Mouse (Mus musculus): ENCODE data around the gene Hs2st1.

Hs2st1 gene

DNA sequence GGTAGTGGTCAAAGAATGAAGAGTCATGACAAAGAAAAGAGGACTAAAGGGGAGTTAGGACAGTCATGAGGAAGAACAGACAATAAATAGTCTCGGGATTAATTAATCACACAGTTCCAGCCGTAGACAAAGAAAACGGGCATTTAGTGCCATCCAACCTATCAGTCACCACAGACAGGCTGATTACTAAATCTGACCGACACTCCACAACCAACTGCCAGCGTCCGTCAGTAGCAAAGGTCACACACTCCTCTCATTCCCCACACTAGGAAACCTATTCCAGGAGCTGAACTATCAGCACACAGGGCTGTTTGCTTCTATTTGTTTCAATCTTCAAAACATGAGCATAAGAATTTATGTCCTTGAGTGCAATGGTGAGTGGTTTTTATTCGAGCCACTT lies 16.0 kb downstream of the Hs2st1 start:
- no peak for DNase-seq (ENCODE audit: extremely low spot score, low spot score)

DNA sequence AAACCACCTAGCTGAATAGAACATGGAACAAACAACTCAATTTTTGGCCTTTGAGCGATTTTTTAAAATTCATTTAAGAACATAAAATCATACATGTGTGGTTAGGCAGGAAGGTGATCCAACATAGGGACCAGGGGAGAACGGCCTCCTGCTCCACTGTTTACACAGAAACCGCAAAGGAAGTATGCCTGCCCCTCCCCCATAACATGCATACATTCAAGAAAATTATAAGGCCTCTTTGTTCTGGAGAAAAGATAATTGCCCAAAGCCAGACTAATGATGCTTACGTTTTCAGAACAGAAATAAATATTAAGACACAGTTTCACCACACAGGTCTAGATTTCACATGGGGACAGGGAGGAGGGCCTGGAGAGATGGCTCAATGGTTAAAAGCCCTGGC lies 18.6 kb downstream of the Hs2st1 start:
- DNase-seq (ENCODE audit: extremely low spot score, low spot score), result no peak

DNA sequence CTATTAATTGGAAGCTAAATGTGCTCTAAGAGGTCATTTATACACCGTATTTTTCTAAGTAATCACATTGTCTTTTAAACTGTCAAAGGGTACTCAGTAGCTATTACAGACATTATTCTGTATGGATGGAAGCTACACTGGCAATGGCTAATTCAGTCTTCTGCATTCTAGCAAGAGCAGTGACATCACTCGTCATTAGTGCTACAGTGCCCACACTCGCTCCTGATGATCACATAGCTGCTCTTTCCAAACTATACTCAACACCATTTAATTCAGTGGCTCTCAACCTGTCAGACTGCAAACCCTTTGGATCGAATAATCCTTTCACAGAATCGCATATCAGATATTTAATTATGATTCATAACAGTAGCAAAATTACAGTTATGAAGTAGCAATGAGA lies 19.3 kb downstream of the Hs2st1 start:
- DNase-seq (ENCODE audit: extremely low spot score, low spot score), result no peak

DNA sequence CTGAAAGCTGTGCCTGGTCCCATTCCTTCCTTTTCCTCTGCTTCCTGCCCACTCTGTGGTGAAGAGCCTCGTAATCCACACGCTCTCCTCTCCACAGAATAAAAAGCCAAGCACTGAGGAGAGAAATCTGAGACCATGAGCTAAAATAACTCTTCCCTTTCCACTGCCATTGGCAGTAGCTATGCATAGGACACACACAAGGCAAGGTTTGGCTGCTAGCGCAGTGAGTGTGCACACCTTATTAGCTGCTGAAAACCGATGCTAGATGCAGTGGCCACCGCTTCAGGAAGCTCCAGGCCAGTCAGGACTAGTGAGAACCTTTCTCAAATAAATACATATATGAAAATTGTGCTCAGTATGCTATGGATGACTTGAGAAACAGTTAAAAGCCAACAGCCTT lies 19.9 kb downstream of the Hs2st1 start:
- no peak for DNase-seq (ENCODE audit: extremely low spot score, low spot score)

DNA sequence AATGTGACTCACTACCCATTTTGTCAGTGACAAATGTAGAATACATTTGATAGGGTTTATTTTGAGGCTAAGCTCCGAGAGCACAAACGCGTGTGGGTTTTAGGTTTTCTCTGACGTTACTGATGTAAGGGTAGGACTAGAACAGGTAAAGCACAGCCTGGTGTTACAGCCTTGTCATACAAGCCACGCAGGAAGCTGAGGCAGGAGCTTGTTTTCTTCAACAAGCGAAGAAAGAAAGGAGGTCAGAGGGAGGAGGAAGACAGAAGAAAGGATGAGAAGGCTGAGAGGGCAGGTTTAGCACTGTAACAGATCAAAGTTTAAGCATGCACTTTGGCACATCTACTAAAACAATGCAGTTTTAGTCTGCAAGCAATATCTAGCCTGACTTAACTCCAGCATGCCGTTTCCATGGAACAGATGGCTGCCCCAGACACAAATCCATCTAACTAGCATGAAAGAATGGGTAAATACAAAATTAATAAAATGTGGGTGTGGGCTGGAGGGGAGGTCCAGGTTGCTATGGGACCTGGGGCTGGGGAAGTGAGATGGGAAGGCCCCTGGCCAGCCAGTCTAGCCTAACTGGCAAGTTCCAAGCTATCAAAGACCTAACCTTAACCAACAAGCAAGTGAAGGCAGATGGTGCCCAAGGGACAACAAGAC lies 21.7 kb downstream of the Hs2st1 start:
- no peak for DNase-seq (ENCODE audit: extremely low spot score, low spot score)

DNA sequence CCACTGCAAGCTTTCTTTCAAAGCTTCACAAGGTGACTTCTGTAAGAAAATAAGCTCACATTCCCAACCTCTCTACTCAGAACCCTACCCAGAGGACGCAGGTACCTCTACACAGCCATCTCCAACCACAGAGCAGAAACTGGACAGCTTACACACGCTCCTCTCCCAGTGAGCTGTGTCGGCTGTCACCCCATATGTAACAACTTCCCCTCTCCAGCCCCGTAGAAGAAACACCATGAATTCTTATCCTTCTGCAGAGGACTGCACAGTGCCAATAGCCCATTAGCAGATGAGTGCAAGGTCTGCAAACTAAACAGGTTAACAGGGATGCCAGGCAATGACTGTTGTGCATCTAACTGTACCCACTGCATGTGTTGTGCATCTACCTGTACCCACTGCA lies 23.5 kb downstream of the Hs2st1 start:
- no peak for DNase-seq (ENCODE audit: extremely low spot score, low spot score)

DNA sequence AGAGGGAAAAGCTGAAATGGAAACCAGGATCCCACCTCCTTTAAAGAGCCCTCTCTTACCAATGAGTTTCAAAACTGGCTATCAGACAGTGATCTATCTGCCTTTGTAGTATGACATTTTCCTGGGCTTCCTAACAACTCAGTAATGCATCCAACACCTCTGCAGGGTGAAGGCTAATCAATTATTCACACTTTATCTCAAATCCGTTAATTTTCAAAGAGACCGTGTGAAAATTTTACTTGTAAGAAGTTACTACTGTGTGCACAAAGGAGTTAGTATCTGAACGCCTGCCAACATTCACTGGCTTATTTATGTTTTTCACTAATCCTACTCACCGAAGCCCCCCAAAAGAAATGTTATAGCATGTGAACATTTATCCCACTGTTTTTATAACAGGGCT lies 24.1 kb downstream of the Hs2st1 start:
- DNase-seq (ENCODE audit: extremely low spot score, low spot score), result no peak

DNA sequence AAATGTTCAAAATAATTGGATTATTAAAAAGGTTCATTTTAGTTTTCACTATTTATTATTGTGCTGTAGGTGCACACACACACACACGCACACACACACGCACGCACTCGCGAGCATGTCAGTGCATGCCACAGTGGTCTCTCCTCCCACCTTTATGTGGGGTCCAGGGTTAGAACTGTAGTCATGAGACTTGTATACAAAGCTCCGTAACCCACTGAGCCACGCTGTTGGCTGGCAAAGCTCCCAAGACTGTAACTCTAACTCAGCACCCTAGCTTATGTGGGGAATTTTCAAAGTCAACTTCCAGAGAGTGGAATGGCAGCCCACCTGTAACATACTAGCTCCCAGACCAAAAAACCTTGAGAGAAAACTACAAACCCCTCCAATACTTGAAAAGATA lies 24.8 kb downstream of the Hs2st1 start:
- DNase-seq (ENCODE audit: extremely low spot score, low spot score), result no peak

DNA sequence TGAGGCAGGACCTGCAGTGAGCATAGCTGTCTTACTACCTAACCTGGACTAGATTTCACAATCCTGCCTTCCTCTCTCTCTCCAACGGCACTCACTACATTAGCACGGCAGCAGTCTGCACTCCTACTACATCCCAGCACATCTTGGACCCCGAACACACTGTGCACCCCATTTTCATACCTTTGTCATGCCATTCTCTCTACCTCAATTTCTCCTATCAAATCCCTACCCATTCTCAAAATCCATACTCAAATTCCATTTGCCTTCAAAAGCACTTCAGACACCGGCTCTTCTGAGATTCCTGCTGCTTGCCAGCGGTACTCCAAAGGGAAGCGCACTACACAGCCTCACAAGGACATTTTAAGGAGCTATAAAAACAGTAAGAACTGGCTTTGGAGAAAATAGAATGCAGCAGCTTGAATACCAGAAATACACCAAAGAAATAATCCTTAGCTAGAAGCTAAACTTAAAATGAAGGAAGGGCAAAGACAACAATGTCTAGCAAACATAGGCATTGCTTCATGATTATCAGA lies 28.0 kb downstream of the Hs2st1 start:
- DNase-seq (ENCODE audit: extremely low spot score, low spot score), result no peak

DNA sequence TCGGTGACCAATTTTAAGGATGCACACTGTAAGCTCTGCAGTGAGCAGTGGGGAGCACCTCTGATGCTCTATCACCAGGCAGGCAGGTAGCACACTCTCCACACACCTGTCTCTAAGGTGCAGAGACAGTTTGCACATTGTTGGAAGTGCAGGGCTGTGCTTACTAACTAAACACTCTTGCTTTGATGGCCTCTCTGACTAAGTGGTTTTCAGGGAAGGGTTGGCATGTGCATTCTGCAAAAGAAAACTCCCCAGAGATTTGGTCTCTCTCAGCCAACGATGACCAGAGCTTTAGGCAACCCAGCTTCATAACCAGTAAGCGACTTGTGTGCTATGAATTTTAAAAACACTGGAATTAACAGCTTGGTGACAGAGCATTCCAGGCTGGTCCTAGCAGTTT lies 29.2 kb downstream of the Hs2st1 start:
- DNase-seq (ENCODE audit: extremely low spot score, low spot score), result no peak

DNA sequence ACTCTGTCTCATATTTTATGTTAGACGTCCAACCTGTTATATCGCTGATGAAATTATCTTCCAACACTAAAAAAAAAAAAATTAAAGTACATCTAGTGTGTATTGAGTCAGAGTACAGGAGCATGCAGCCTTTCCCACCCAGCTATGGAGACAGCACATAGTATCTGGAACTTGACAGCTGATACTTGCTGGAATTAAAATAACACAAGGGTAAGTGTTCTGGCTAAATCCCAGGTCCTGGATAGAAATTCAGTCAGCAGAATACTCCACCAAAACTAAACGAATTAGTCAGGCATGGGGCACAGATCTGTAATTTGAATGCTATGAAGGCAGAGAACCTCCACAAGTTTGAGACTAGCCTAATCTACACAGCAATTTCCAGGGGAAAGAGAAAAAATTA lies 30.9 kb downstream of the Hs2st1 start:
- no peak for DNase-seq (ENCODE audit: extremely low spot score, low spot score)

DNA sequence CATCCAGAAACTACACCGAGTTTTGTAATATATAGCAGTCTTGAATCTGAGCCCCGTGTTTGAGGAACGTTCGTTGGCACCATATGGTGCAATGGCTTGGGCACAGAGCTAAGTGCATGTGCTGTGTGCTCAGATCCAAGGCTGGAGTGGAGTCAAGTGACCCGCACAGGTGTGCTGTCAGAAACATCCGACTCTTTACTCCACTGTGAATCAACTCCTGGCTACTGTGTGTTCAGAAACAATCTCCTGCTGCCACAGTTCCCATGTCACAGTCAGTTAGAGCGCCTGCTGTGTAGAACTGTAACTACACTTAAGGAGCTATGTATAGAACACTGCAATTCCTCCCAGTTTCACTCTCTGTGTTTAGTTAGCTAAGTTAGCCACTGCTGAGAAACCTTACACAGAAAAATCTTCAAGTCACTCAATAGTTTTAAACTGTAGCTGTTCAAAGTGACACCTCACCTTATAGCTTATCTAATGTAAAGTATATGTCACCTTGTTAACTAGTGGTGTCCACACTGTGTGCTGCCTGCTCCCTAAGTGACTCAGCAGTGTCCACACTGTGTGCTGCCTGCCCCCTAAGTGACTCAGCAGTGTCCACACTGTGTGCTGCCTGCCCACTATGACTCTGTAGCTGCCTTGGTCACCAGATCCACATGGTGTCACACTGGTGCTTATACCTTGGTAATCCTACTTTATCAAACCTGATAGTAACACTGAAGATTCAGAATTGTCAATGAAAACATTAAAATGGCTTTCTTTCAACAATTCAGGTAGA lies 32.7 kb downstream of the Hs2st1 start:
- no peak for DNase-seq (ENCODE audit: extremely low spot score, low spot score)

DNA sequence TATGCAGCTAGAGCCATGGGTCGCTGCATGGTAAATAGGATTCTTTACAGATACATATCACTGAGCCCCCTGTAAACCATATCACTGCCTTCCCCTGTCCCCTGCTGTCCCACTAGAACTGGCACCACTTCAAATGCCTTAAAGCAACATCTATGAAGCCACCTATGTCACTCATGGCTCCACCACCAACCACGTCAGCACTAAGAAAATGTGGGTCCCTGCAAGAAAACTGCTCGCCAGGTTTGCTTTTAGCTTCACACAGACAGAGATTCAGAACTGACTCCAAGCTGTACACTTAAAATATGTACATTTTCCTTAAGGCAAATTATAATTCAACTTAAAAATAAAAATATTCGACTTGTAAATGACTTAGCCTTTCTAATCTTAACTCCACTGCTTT lies 34.9 kb downstream of the Hs2st1 start:
- no peak for DNase-seq (ENCODE audit: extremely low spot score, low spot score)

DNA sequence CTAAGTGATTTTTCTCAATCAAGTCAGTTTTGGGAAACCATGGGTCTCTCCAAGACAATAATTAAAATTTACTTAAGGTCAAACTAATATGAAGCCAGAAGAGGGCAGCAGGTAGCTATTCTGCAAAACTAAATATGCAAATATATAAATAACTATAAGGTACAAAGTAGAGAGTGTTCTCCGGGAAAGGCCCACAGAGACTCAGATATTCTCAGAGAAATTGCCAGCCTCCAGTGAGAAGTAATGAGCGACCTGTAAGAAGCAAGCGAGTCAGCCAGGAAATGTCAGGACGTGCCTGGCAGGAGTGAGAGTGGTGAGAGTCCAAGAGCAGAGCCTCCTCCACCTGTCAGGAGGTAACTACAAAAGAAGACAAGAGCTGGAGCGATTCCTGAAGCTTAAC lies 39.0 kb downstream of the Hs2st1 start:
- DNase-seq (ENCODE audit: extremely low spot score, low spot score), result no peak

DNA sequence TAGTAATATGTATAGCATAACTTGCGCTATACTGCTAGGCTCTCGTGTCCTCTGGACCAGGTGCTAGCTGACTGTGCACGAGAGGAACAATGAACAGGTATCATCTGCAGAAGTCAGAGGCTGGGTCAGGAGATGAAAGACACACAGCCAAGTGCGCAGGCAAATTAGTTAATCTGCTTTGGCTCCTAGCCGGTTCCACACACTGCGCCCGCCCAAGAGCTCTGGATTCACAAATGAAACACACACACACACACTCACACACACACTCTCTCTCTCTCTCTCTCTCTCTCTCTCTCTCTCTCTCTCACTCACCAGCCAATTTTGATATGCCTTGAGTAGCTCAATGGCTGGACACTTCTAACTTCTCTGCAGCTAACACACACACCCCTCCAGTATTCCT lies 42.1 kb downstream of the Hs2st1 start:
- no peak for DNase-seq (ENCODE audit: extremely low spot score, low spot score)

DNA sequence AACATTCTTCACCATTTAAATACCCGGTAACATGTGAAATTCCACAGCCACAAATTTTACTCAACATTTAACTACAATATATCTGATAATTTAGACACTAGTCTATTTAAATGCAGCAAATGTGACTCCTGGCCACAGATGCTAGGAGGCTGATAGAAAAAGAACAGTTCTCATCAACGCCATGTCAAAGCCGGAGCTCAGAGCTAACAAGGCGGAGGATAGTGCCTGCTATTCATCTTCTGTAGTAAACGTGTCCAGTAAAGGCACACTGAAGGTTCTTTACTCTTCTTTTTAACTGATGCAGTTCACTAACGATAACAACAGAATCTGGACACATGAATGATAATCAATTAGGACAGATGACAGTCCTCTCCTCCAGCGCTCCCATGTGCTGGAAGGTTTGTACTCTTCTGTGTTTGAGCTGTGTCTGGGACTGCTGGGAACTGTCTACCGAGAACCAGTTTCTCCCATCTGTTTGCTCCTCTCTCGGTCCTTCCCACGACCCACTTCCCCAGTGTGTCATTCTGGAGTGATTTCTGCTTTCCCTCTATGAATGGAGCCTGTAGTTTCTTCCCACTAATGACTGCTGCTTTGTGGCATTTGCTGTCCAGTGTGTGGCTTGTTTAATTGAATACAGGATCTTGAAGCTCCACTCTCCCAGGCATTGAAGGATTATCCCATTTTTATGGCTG lies 50.3 kb downstream of the Hs2st1 start:
- DNase-seq (ENCODE audit: extremely low spot score, low spot score), result no peak

DNA sequence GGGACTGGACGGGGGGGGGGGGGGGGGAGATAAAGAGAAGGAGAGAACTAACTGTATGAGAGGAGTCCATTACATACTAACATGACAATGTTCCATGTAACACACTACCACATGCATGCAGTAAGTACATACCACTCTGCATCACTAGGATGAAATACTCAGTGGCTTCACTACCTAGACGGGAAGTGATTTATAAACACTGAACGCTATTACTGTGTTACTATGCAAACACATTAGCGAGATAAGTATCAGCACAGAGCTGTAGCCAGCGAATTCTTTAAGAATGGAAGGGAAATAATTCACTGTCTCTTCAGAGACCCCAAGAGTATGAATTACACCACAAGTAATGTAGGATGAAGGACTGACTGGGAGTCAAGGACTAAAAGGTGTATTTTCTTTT lies 51.1 kb downstream of the Hs2st1 start:
- DNase-seq (ENCODE audit: extremely low spot score, low spot score), result no peak

DNA sequence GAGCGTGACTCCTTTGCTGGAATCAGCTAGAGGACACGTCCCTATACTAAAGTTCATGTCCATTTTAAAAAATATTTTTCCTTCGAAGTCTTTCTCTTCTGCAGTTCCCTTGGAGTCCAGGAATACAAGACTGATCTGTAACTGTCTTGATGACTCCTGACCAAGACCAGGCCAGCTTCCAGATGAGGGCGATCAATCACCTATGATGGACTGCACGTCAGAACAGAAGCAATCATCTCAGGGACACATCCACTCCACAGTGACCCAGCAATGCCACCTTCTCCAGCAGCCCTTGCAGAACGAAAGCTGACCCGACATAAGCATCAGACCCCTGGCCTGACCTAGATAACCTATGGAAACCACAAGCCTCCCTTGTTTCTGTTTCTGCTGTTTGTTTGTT lies 54.7 kb downstream of the Hs2st1 start:
- no peak for DNase-seq (ENCODE audit: extremely low spot score, low spot score)

DNA sequence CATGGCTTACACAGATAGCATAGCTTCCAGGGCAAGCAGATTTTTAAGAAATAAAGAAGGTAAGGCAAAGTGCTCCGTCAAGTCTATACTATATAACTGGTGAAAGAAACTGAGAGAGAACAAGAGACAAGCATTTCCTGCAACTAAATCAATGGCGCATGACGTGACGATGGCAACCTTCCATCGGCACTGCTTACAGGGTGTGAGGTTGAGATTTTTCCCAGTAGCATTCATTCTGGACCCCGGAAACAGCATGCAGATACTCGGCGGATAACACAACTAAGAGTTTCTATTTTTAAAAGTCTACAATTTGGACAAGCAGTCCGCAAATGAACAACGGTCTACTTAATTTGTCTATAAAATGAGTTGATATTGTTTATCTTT lies 55.9 kb downstream of the Hs2st1 start:
- no peak for DNase-seq (ENCODE audit: extremely low spot score, low spot score)

DNA sequence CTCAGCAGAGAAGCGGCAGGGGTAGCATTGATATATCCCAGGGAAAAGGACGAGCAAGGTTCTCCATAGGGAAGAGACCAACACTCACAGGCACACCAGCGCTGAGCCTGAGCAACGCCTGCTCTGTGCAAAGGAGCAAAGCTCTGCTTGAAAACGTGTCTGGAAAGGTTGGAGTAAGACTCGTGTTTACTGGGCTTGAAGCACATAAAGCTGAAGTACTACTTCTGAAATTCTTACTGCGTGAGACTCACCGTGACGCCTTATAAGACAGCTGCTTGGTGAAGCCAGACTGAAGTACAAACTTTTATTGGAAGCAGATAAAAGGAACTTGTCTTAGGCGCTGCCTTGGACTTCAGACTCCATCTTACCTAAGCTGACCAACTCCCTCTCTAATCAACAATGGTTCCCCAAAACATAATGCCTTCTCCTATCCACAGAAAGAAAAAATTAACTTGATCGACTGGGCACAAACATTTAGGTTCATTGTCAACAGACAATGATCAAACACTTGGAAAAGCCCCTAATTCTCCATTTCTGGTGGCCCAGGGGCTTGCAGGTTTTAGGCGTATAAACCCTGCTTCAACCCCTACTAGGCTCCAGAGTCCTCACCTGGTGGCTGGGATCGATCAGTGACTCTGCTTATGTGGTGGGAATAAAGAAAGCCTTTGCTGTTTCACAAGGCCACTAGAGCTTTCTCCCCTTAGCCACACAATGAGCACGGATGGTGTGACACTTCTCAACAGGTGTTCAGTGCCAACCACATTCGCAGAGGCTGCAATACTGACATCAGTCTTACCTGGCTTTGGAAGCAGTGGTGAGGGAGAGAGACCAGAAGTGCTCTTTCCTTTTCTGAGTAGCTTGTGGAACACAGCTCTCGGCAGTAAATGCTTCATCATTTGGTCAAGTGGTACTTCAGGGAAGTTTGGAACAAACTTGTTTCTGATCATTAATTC lies 56.5 kb downstream of the Hs2st1 start:
- DNase-seq (ENCODE audit: extremely low spot score, low spot score), result no peak

DNA sequence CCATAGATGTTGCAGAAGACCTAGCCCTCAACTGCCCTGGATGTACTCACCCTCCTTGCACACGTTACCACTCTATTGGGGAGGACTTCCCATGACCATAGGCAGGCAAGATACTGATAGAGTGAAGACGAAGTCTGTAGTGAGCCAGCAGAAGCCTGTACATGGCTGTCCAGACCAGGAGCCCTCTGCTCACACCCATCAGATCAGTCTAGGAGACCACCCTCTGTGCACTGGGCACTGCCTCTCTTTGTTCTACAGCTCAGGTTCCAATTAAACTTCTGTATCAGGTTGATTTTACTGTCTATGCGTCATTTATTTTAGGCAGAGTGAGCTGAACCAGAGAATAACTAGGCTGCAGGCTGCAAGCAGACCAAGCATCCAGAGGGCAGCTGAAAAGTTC lies 59.3 kb downstream of the Hs2st1 start:
- DNase-seq (ENCODE audit: extremely low spot score, low spot score), result peak; percentile 7
